Mouse (Mus musculus): ENCODE data around the gene Pbld2. TPM values are rescaled to one million over a fixed set of nuclear protein-coding genes. Genes with fewer than 3 reads are reported as not detected.
A peak's percentile ranks its signal among the peaks of the same experiment; 100 is the strongest.
"Not testable (repeated sequence)": the region's sequence is repeated elsewhere in the genome, so short reads cannot be mapped to it uniquely, and the experiment has no call there.

Gene Pbld2
- total RNA-seq, 2 experiments from 2014 or later, result 10.3 to 12.2 TPM

- no peak for DNase-seq
Measured at GRCm38 (mm10) chr10:63025491-63026011, 1.4 kb downstream of the Pbld2 start.

DNA sequence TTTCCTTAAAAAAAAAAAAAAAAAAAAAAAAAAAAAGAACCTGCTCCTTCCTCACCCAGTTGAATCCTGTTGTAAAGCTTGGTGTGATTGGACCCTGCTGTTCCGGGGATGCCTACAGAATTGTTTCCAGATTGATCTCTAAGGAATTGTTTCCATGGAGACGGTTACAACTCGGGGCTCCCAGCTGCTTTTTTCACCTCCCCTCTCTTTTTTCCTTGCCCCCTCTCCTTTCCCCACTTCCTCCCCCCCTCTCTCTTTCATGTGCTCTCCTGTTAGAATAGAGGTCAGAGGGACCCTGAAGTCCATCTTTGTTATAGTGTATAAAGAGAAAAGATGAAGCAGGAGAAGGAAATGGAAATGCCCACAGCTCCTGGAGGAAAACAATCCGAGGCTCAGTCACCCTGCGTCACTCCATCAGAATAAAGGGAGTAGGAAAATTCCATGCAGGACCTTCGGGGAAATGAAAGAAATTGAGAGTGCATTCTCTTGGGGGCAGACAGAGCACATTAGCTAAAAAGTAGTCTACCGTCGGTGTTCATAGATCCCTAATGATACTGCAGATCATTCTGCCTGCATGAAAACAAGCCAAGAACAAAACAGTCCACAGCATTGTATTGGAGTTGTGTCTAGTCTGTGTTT, 2.2 kb downstream of the Pbld2 start:
- no peak for DNase-seq

DNA sequence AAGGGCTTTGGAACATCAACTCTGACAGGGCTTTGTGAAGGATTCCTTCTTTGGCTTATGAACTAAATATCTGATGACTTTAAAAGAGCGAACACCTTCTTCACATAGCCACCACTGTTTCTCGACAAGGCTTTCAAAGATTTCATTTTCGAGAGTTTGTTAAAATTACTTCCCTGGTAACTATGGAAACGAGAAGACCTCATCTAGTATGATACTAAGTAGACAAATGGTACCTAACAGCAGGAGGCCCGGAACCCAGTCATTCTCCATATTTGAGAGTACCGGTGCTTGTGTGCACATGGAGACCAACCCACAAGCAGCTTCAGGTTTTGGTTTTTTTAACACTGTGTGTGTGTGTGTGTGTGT, 2.7 kb downstream of the Pbld2 start:
- DNase-seq, result no peak

GRCm38 (mm10) chr10:63027376-63028161, 3.5 kb downstream of the Pbld2 start:
- no peak for DNase-seq

GRCm38 (mm10) chr10:63028396-63028795, 4.3 kb downstream of the Pbld2 start:
- no peak for DNase-seq

GRCm38 (mm10) chr10:63032267-63032666, 8.2 kb downstream of the Pbld2 start:
- DNase-seq, result no peak

DNA sequence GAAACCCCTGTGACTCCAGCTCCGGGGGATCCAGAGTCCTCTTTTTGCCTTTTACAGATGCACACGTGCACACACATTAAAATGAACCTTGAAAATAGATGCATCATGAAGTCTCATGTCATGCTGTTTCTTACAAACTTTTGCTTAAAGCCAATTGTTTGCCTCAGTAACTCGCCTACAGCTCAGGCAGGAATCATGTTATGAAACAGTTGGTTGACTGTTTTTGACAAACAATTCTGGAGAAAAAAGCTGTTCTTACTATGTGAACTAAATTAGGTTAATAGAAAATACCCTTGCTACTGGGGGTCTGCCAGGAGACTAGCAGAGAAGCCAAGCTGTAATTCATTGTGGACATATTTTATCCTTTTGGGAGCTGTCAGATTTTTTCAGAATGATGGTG, 8.8 kb downstream of the Pbld2 start:
- no peak for DNase-seq

GRCm38 (mm10) chr10:63038571-63039320, 14.6 kb downstream of the Pbld2 start:
- DNase-seq, result no peak

- no peak for DNase-seq
Measured at GRCm38 (mm10) chr10:63039867-63040628, 15.9 kb downstream of the Pbld2 start.

DNA sequence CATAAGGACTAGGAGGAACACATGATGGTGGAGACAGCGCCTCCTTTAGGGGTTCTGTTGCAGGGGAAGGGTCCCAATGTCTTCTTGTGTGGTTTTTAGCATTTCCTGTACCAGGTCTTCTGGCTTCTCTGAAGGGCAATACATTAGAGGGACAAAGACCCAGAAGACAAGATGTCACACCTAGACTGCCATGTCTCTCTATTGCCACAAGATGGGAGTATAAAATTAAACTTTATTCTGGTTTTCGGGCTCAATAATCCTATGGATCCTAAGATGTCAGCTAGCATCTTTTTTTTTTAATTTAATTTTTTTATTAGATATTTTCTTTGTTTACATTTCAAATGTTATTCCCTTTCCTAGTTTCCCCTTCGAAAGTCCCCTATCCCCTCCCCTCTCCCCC, 19.0 kb downstream of the Pbld2 start:
- no peak for DNase-seq

- no peak for DNase-seq
Measured at GRCm38 (mm10) chr10:63047751-63048150, 23.6 kb downstream of the Pbld2 start.

- peak in 1 of 2 experiments; percentile 37 for DNase-seq
Measured at GRCm38 (mm10) chr10:63049106-63049505, 25.0 kb downstream of the Pbld2 start.

DNA sequence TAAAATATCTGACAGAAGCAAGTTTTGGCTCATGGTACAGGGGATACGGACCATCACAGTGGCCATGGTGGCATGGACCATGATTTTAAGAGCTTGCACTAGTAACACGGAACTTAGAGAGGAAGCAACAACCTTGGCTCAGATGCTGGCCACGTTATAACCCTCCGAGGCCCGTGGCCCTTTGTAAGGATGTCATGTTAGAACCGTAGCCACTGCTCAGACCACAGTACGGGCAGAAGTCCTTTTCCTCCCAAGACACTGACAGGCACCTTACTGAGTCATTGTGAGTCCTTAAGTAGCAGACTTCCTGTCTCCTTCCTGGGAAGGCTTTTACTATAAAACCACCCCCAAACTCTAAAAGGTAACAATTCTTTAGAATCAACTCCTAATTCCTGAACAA, 27.2 kb downstream of the Pbld2 start:
- no peak for DNase-seq

DNA sequence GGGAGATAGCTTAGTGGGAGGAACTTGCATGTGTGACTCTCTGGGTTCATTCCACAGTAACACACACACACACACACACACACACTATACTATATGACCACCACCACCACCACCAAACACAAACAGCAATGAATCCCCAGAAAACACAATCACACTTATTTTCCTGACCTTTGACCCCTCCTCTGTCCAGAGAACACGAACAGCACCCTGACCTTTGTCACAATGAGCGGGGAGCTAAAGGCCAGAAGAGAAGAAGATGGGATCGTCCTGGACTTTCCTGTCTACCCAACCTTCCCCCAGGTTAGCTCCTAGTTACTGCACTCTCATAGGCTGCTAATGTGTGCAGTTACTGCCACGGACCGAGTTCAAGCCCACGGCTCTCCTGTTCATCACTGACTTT, 27.9 kb downstream of the Pbld2 start:
- DNase-seq, result no peak

DNA sequence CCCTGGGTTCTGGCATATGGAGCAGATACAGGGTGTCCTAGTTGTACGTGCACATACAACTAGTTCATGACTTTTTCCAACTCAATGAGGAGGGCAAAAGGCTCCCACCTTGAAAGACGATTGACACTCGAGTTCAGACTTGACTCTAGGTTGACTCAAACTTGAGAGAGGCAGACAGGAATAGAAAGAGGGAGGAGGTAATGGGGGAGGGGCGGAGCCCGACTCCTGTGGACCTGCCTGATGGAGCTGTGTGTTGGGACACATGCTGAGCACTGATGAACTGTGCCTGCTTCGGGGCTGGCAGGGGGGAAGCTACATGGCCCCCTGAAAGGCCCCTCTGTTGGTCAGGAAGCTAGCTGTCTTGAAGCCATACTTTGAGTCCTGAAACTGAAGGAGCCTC, 28.9 kb downstream of the Pbld2 start:
- DNase-seq, result no peak

GRCm38 (mm10) chr10:63054071-63054470, 30.0 kb downstream of the Pbld2 start:
- not testable (repeated sequence) for DNase-seq

- no peak for DNase-seq
Measured at GRCm38 (mm10) chr10:63054586-63054985, 30.5 kb downstream of the Pbld2 start.

DNA sequence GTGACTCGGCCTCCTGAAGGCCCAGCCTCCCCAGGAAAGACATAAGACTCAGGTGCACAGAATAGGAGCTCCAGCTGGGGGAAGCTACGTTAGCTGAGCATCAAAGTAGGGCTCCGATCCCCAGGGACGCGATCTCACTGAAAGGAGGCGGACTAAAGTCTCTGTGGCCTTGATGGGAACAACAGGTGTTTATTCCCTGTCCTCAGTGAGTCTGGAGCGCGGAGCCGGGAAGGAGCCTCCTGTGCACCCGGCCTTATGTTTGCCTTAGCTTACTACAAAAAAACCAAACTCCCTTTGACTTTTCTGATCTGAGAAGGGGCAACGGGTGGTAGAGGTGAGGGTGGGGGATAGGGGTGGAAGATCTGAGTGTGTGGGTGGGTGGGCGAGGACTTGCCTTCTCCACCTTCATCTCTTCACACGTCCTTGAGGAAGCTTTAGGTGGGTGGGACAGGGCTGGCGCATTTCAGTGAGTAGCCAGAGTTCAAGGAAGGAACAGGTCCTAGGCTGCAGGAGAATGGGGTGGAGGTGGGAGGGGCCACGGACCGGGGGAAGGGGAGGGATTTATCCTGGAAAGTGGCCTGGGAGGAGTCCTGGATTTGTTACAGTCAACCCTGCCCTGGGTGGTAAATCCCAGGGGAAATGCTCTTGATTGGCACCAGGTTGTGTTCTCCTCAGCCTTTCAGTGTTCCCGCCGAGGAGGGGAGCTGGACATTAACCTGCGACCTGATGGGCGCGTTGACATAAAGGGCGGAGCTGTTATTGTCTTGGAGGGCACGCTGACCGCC, 33.0 kb downstream of the Pbld2 start:
- peak; percentile 40 to 75 for DNase-seq

- no peak for DNase-seq
Measured at GRCm38 (mm10) chr10:63059862-63060261, 35.7 kb downstream of the Pbld2 start, which contains the start of gene Pbld1. Gene Pbld1 (plus strand): TSS chr10:63060162.

DNA sequence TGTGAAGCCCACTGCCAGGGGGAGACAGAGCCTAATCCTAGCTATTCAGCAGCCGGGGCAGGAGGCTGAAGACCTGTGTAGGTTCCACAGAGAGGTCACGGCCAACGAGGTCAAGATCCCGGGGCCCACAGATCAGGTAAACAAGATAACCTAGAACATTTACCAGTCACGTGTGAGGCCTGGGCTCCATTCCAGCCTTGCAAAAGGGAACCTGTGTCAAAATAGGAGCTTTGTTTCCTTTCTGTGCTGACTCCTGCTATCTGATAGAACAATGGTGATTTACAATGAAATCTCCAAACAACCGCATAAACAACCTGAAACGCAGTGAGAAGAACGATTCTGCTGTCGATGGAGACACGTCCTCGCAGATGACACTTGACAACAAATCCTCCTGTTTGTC, 36.3 kb downstream of the Pbld2 start:
- DNase-seq, result peak; percentile 65 to 74

DNA sequence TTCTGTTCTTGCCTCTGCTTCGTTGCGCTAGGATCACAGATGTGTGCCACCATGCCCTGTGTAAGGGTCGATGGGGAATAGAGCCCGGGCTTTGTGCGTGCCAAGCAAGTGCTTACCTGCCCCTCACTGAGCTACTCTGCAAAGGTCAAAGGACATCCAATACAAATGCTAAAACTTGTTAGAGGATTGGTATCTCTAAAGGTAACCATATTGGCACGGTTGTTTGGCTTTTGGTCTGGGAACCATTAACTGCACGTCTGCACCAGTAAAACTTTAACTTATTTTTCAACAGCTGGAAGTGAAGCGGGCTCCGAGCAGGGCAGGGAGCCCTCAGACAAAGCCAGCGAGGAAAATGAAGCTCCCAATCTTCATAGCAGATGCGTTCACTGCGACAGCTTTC, 37.2 kb downstream of the Pbld2 start:
- DNase-seq, result no peak
